Mouse (Mus musculus): ENCODE data around the gene Sash1. TPM values are rescaled to one million over a fixed set of nuclear protein-coding genes. Genes with fewer than 3 reads are reported as not detected.

Sash1 gene
- polyA plus RNA-seq, 1 experiment from 2014 or later = 6.2 TPM

- Histone ChIP-seq H3K27ac (replicated peaks; ENCODE audit: low read depth, low read length) (no peak overlapping the region), H3K9ac (ENCODE audit: low read depth, low read length) (no peak overlapping the region), H3K9me3 (ENCODE audit: control insufficient read depth, low read length) (no peaks in the 10 kb centered on the region), H3K27me3 (replicated peaks; ENCODE audit: control insufficient read depth, insufficient read depth, low read length) (no peaks in the 10 kb centered on the region), H3K4me2 (ENCODE audit: low read depth, low read length) (no peak overlapping the region), H3K4me3 (ENCODE audit: low read depth, low read length) (no peak overlapping the region), H3K4me1 (ENCODE audit: control insufficient read depth, insufficient read depth, low read length) (no peaks in the 10 kb centered on the region), H3K36me3 (ENCODE audit: control insufficient read depth, insufficient read depth, low read length) (peaks cover 74% of the 10 kb centered on the region)
- ATAC-seq (ENCODE audit: low read depth) = no peak
- 76% methylated on average over 14 of the region's 14 CpGs for WGBS
- no peak for DNase-seq (ENCODE audit: low spot score)
Observed at GRCm38 (mm10) chr10:8746082-8746696, 139.7 kb downstream of the Sash1 start.

GRCm38 (mm10) chr10:8742872-8743271 is 143.0 kb downstream of the Sash1 start:
- H3K4me2 ChIP-seq (ENCODE audit: low read depth, low read length) = no peak overlapping the region
- no peak overlapping the region for H3K9ac ChIP-seq (ENCODE audit: low read depth, low read length)
- no peak overlapping the region for H3K4me3 ChIP-seq (ENCODE audit: low read depth, low read length)
- peaks cover 77% of the 10 kb centered on the region for H3K36me3 ChIP-seq (ENCODE audit: control insufficient read depth, insufficient read depth, low read length)
- H3K9me3 ChIP-seq (ENCODE audit: control insufficient read depth, low read length) = no peaks in the 10 kb centered on the region
- DNase-seq (ENCODE audit: low spot score) (peak; percentile 87), ATAC-seq (ENCODE audit: low read depth) (0 out of 2 replicates have a peak, but pooled peaks have one; percentile 71)
- H3K4me1 ChIP-seq (ENCODE audit: control insufficient read depth, insufficient read depth, low read length) = no peaks in the 10 kb centered on the region
- no peak overlapping the region for H3K27ac ChIP-seq (replicated peaks; ENCODE audit: low read depth, low read length)
- 40% methylated on average over 2 of the region's 2 CpGs for WGBS
- no peaks in the 10 kb centered on the region for H3K27me3 ChIP-seq (replicated peaks; ENCODE audit: control insufficient read depth, insufficient read depth, low read length)

GRCm38 (mm10) chr10:8741505-8741904 is 144.4 kb downstream of the Sash1 start:
- Histone ChIP-seq H3K9ac (ENCODE audit: low read depth, low read length) (no peak overlapping the region), H3K36me3 (ENCODE audit: control insufficient read depth, insufficient read depth, low read length) (peaks cover 75% of the 10 kb centered on the region), H3K4me2 (ENCODE audit: low read depth, low read length) (no peak overlapping the region), H3K4me1 (ENCODE audit: control insufficient read depth, insufficient read depth, low read length) (no peaks in the 10 kb centered on the region), H3K27ac (replicated peaks; ENCODE audit: low read depth, low read length) (no peak overlapping the region), H3K4me3 (ENCODE audit: low read depth, low read length) (no peak overlapping the region), H3K9me3 (ENCODE audit: control insufficient read depth, low read length) (no peaks in the 10 kb centered on the region), H3K27me3 (replicated peaks; ENCODE audit: control insufficient read depth, insufficient read depth, low read length) (no peaks in the 10 kb centered on the region)
- DNase-seq (ENCODE audit: low spot score) = no peak
- WGBS = 91% methylated on average over 9 of the region's 9 CpGs
- ATAC-seq (ENCODE audit: low read depth) = no peak

GRCm38 (mm10) chr10:8740797-8741196 is 145.1 kb downstream of the Sash1 start:
- Histone ChIP-seq H3K27me3 (replicated peaks; ENCODE audit: control insufficient read depth, insufficient read depth, low read length) (no peaks in the 10 kb centered on the region), H3K9ac (ENCODE audit: low read depth, low read length) (no peak overlapping the region), H3K36me3 (ENCODE audit: control insufficient read depth, insufficient read depth, low read length) (peaks cover 80% of the 10 kb centered on the region), H3K9me3 (ENCODE audit: control insufficient read depth, low read length) (no peaks in the 10 kb centered on the region), H3K4me1 (ENCODE audit: control insufficient read depth, insufficient read depth, low read length) (no peaks in the 10 kb centered on the region), H3K4me2 (ENCODE audit: low read depth, low read length) (no peak overlapping the region), H3K27ac (replicated peaks; ENCODE audit: low read depth, low read length) (no peak overlapping the region), H3K4me3 (ENCODE audit: low read depth, low read length) (no peak overlapping the region)
- DNase-seq (ENCODE audit: low spot score) (no peak), ATAC-seq (ENCODE audit: low read depth) (no peak)
- 79% methylated on average over 5 of the region's 5 CpGs for WGBS

GRCm38 (mm10) chr10:8729387-8730337 is 156.2 kb downstream of the Sash1 start:
- DNase-seq (ENCODE audit: low spot score) = no peak
- Histone ChIP-seq H3K27me3 (replicated peaks; ENCODE audit: control insufficient read depth, insufficient read depth, low read length) (no peaks in the 10 kb centered on the region), H3K4me2 (ENCODE audit: low read depth, low read length) (no peak overlapping the region), H3K4me3 (ENCODE audit: low read depth, low read length) (no peak overlapping the region), H3K36me3 (ENCODE audit: control insufficient read depth, insufficient read depth, low read length) (peaks cover 88% of the 10 kb centered on the region), H3K4me1 (ENCODE audit: control insufficient read depth, insufficient read depth, low read length) (no peaks in the 10 kb centered on the region), H3K27ac (replicated peaks; ENCODE audit: low read depth, low read length) (no peak overlapping the region), H3K9ac (ENCODE audit: low read depth, low read length) (no peak overlapping the region), H3K9me3 (ENCODE audit: control insufficient read depth, low read length) (no peaks in the 10 kb centered on the region)
- WGBS = 91% methylated on average over 34 of the region's 34 CpGs
- ATAC-seq (ENCODE audit: low read depth) = no peak

GRCm38 (mm10) chr10:8719345-8719744 is 166.5 kb downstream of the Sash1 start:
- ATAC-seq (ENCODE audit: low read depth) = no peak
- Histone ChIP-seq H3K9ac (ENCODE audit: low read depth, low read length) (no peak overlapping the region), H3K27me3 (replicated peaks; ENCODE audit: control insufficient read depth, insufficient read depth, low read length) (no peaks in the 10 kb centered on the region), H3K4me1 (ENCODE audit: control insufficient read depth, insufficient read depth, low read length) (no peaks in the 10 kb centered on the region), H3K9me3 (ENCODE audit: control insufficient read depth, low read length) (no peaks in the 10 kb centered on the region), H3K4me2 (ENCODE audit: low read depth, low read length) (no peak overlapping the region), H3K36me3 (ENCODE audit: control insufficient read depth, insufficient read depth, low read length) (peaks cover 2% of the 10 kb centered on the region), H3K27ac (replicated peaks; ENCODE audit: low read depth, low read length) (no peak overlapping the region; the same call in 1 of the 2 replicates), H3K4me3 (ENCODE audit: low read depth, low read length) (no peak overlapping the region)
- DNase-seq (ENCODE audit: low spot score) = no peak
- 72% methylated on average over 13 of the region's 13 CpGs for WGBS

GRCm38 (mm10) chr10:8718831-8719230 is 167.0 kb downstream of the Sash1 start:
- Histone ChIP-seq H3K27me3 (replicated peaks; ENCODE audit: control insufficient read depth, insufficient read depth, low read length) (no peaks in the 10 kb centered on the region), H3K4me2 (ENCODE audit: low read depth, low read length) (no peak overlapping the region), H3K9ac (ENCODE audit: low read depth, low read length) (no peak overlapping the region), H3K4me3 (ENCODE audit: low read depth, low read length) (no peak overlapping the region), H3K27ac (replicated peaks; ENCODE audit: low read depth, low read length) (no peak overlapping the region), H3K4me1 (ENCODE audit: control insufficient read depth, insufficient read depth, low read length) (no peaks in the 10 kb centered on the region), H3K9me3 (ENCODE audit: control insufficient read depth, low read length) (no peaks in the 10 kb centered on the region), H3K36me3 (ENCODE audit: control insufficient read depth, insufficient read depth, low read length) (no peaks in the 10 kb centered on the region; the same call in 1 of the 2 replicates)
- ATAC-seq (ENCODE audit: low read depth) = no peak
- WGBS = 69% methylated on average over 7 of the region's 7 CpGs
- peak; percentile 31 for DNase-seq (ENCODE audit: low spot score)

GRCm38 (mm10) chr10:8717171-8717570 is 168.7 kb downstream of the Sash1 start:
- Histone ChIP-seq H3K27ac (replicated peaks; ENCODE audit: low read depth, low read length) (no peak overlapping the region), H3K27me3 (replicated peaks; ENCODE audit: control insufficient read depth, insufficient read depth, low read length) (no peaks in the 10 kb centered on the region), H3K4me2 (ENCODE audit: low read depth, low read length) (no peak overlapping the region), H3K9ac (ENCODE audit: low read depth, low read length) (no peak overlapping the region), H3K9me3 (ENCODE audit: control insufficient read depth, low read length) (no peaks in the 10 kb centered on the region), H3K4me3 (ENCODE audit: low read depth, low read length) (no peak overlapping the region), H3K36me3 (ENCODE audit: control insufficient read depth, insufficient read depth, low read length) (no peaks in the 10 kb centered on the region; the same call in 1 of the 2 replicates), H3K4me1 (ENCODE audit: control insufficient read depth, insufficient read depth, low read length) (no peaks in the 10 kb centered on the region)
- WGBS = 69% methylated on average over 5 of the region's 5 CpGs
- ATAC-seq (ENCODE audit: low read depth) = no peak
- DNase-seq (ENCODE audit: low spot score) = no peak
